ENCODE assay signal across 10 mouse cellular contexts in genomic region chr7:96971027-96971996, GRCm38 (mm10). TPM values are rescaled to one million over a fixed set of nuclear protein-coding genes. Genes with fewer than 3 reads are reported as not detected.
DNase-seq lines count a peak whose midpoint lies in the region; ATAC-seq lines count a peak whose summit lies in the region.
"Had no signal": no experiment of that assay in that cellular context is flagged by ENCODE, and none has a peak within 500 bp of the region (broad histone marks: within the 10 kb centered on the region; RNA-seq: fewer than 3 reads in every experiment).

No protein-coding gene starts in this region.

- WGBS in hindbrain, embryonic 16.5 days = 67% methylated on average over 21 of the region's 21 CpGs
- WGBS in hindbrain, embryonic 10.5 days = 78% methylated on average over 21 of the region's 21 CpGs

- H3K36me3 ChIP-seq in hindbrain, embryonic 16.5 days (ENCODE audit: control insufficient read depth, insufficient read depth, low read length) = no peaks in the 10 kb centered on the region
- peaks cover 8% of the 10 kb centered on the region for H3K36me3 ChIP-seq in hindbrain, embryonic 10.5 days
- H3K36me3 ChIP-seq: embryonic facial prominence, embryonic 12.5 days had no signal

- peak overlapping the region; percentile 27; the same call in 1 of the 2 replicates for H3K9ac ChIP-seq in hindbrain, embryonic 16.5 days (ENCODE audit: low read depth, low read length)
- H3K9ac ChIP-seq: embryonic facial prominence, embryonic 12.5 days had no signal

- no peak for DNase-seq in hindbrain, embryonic 10.5 days (ENCODE audit: low spot score)
- DNase-seq in liver = peak; percentile 14
- no peak for DNase-seq in spleen, postnatal 14 days (ENCODE audit: low spot score in 2 of 2)
- DNase-seq in urinary bladder, adult 18-20 months (ENCODE audit: low spot score in 2 of 2) = no peak
- DNase-seq in right cerebral cortex, postnatal 25 days = no peak

- no peak for ATAC-seq in hindbrain, embryonic 16.5 days
- peak; percentile 56 for ATAC-seq in granulocyte monocyte progenitor cell, adult 5-6 weeks (replicated peaks; ENCODE audit: poor library complexity, severe bottlenecking)
- ATAC-seq in megakaryocyte progenitor cell, adult 5-6 weeks (replicated peaks; ENCODE audit: poor library complexity) = peak; percentile 69

- no peak overlapping the region for H3K27ac ChIP-seq in hindbrain, embryonic 16.5 days (ENCODE audit: low read depth, low read length)
- H3K27ac ChIP-seq in hindbrain, embryonic 10.5 days = no peak overlapping the region
- H3K27ac ChIP-seq: embryonic facial prominence, embryonic 12.5 days had no signal

- H3K4me1 ChIP-seq in hindbrain, embryonic 16.5 days (ENCODE audit: control insufficient read depth, insufficient read depth, low read depth, low read length) = no peaks in the 10 kb centered on the region
- peaks cover 3% of the 10 kb centered on the region; the same call in 1 of the 2 replicates for H3K4me1 ChIP-seq in hindbrain, embryonic 10.5 days (replicated peaks)
- H3K4me1 ChIP-seq: embryonic facial prominence, embryonic 12.5 days had no signal

- peak overlapping the region; percentile 28 for H3K4me2 ChIP-seq in hindbrain, embryonic 16.5 days (ENCODE audit: low read length)
- H3K4me2 ChIP-seq: embryonic facial prominence, embryonic 12.5 days had no signal

- no peak overlapping the region for H3K4me3 ChIP-seq in hindbrain, embryonic 16.5 days (ENCODE audit: low read length)
- H3K4me3 ChIP-seq in hindbrain, embryonic 10.5 days = no peak overlapping the region
- H3K4me3 ChIP-seq: embryonic facial prominence, embryonic 12.5 days had no signal

- H3K27me3 ChIP-seq in hindbrain, embryonic 16.5 days (replicated peaks; ENCODE audit: control insufficient read depth, insufficient read depth, low read length) = no peaks in the 10 kb centered on the region
- no peaks in the 10 kb centered on the region for H3K27me3 ChIP-seq in hindbrain, embryonic 10.5 days (ENCODE audit: insufficient read depth, poor library complexity, severe bottlenecking)
- H3K27me3 ChIP-seq: CH12.LX; embryonic facial prominence, embryonic 12.5 days had no signal

- H3K9me3 ChIP-seq in hindbrain, embryonic 16.5 days (ENCODE audit: control insufficient read depth, low read length) = no peaks in the 10 kb centered on the region
- no peaks in the 10 kb centered on the region for H3K9me3 ChIP-seq in hindbrain, embryonic 10.5 days
- H3K9me3 ChIP-seq: embryonic facial prominence, embryonic 12.5 days had no signal

RNA-seq across cellular contexts. Expression of gene Nars2, which starts 20.0 kb away (rescaled TPM):
- polyA plus RNA-seq in hindbrain, embryonic 16.5 days (2015; fragmentation: Nextera tagmentation; extraction: Ambion mirVana) = 16.6 and 16.9 TPM in 2 replicates
- 22.3 and 22.7 TPM in 2 replicates for polyA plus RNA-seq in hindbrain, embryonic 10.5 days (2016; fragmentation: Nextera tagmentation; extraction: Ambion mirVana)
- 8.3 and 8.7 TPM in 2 replicates for total RNA-seq in granulocyte monocyte progenitor cell, adult 5-6 weeks (2014; fragmentation: Nextera tagmentation)
- total RNA-seq in granulocyte monocyte progenitor cell, adult 5-6 weeks (2017) = 8.8 and 13.4 TPM in 2 replicates
- total RNA-seq in megakaryocyte progenitor cell, adult 5-6 weeks (2015) = 12.1 and 12.8 TPM in 2 replicates
- 8.4 and 13.5 TPM in 2 replicates for total RNA-seq in megakaryocyte progenitor cell, adult 5-6 weeks (2017)
